ENCODE assay signal across 27 mouse cellular contexts in the genomic region with DNA sequence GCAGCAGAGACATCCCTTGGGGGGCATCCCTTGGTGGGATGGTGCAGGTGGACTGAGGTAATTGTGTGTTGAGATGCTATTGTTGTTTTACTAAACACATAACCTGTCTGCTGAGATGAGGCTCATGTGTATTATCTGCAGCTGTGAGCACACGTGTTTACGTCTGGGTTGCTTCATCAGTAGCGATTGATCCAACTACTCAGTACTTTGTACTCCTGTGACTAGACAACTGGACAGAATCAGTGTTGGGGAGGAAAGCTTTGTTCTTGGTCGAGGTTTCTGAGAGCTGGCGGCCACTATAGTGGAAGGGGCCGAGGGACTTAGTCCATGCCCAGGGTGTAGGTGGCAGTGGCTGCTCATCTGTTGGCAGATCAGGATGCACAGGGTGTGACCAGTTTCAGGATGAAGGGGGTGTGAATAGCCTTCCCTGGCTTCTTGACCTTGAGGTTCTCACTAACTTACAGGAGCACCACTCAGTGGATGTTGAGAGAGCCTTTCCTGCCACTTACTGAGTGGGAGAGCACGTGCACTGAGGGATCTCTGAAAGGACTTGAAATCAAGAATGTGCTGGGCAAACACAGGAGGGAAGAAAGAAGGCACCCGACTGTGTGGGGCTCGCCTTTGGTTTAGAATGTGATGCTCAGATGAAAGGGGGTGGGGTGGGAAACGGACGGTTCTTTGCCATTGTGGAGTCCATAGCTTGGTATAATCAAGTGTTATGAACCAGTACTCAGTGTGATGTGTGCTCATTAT.
DNase-seq lines count a peak whose midpoint lies in the region; ATAC-seq and TF ChIP-seq lines count a peak whose summit lies in the region.
"Had no signal": no experiment of that assay in that cellular context is flagged by ENCODE, and none has a peak within 500 bp of the region (broad histone marks: within the 10 kb centered on the region; RNA-seq: fewer than 3 reads in every experiment).

No protein-coding gene starts in this region.

- H3K9me3 ChIP-seq in liver, embryonic 12.5 days (replicated peaks): no peaks in the 10 kb centered on the region
- no peaks in the 10 kb centered on the region for H3K9me3 ChIP-seq in lung, embryonic 14.5 days (ENCODE audit: low read depth, low read length)
- H3K9me3 ChIP-seq in lung, postnatal 0 days (ENCODE audit: low read length): no peaks in the 10 kb centered on the region
- no peaks in the 10 kb centered on the region for H3K9me3 ChIP-seq in liver, postnatal 0 days (ENCODE audit: low read length)
- H3K9me3 ChIP-seq: forebrain, embryonic 10.5 days; forebrain, embryonic 13.5 days; heart, embryonic 10.5 days; heart, embryonic 13.5 days had no signal

- TF ChIP-seq POLR2A in liver, adult 2 months (IDR thresholded peaks at IDR 0.05; ENCODE audit: extremely low read depth, insufficient read depth, low read length): no peak
- TF ChIP-seq POLR2A in lung, adult 2 months (IDR thresholded peaks at IDR 0.05; ENCODE audit: borderline replicate concordance, extremely low read depth, low read depth, low read length): no peak

- peaks cover 19% of the 10 kb centered on the region; the same call in 1 of the 2 replicates for H3K79me2 ChIP-seq in liver, adult 2 months (ENCODE audit: control insufficient read depth, insufficient read depth, low read length)

- H3K27ac ChIP-seq in liver, adult 2 months (replicated peaks; ENCODE audit: insufficient read depth, low read depth, low read length): peak overlapping the region; percentile 63
- H3K27ac ChIP-seq in liver, embryonic 12.5 days: no peak overlapping the region
- H3K27ac ChIP-seq in lung, embryonic 14.5 days (ENCODE audit: low read depth): no peak overlapping the region
- H3K27ac ChIP-seq in lung, postnatal 0 days (ENCODE audit: low read length): no peak overlapping the region
- H3K27ac ChIP-seq in liver, postnatal 0 days (ENCODE audit: low read depth): 0 out of 2 replicates have a peak overlapping the region, but pooled peaks have one; percentile 29
- H3K27ac ChIP-seq: forebrain, embryonic 10.5 days; forebrain, embryonic 13.5 days; heart, adult 2 months; heart, embryonic 10.5 days; heart, embryonic 13.5 days; hindbrain, embryonic 14.5 days had no signal

- no peak for ATAC-seq in liver, embryonic 12.5 days
- ATAC-seq in lung, embryonic 14.5 days (ENCODE audit: insufficient read depth): 0 out of 2 replicates have a peak, but pooled peaks have one; percentile 3
- ATAC-seq in lung, postnatal 0 days: peak; percentile 78
- ATAC-seq in liver, postnatal 0 days: peak; percentile 89
- ATAC-seq: forebrain, embryonic 13.5 days; forebrain, embryonic 16.5 days; Patski had no signal

- no peak overlapping the region for H3K4me2 ChIP-seq in liver, embryonic 12.5 days
- H3K4me2 ChIP-seq in lung, embryonic 14.5 days: no peak overlapping the region
- no peak overlapping the region for H3K4me2 ChIP-seq in lung, postnatal 0 days (replicated peaks; ENCODE audit: low read depth, low read length)
- H3K4me2 ChIP-seq in liver, postnatal 0 days (ENCODE audit: low read depth, low read length): no peak overlapping the region
- H3K4me2 ChIP-seq: forebrain, embryonic 13.5 days; heart, embryonic 13.5 days; hindbrain, embryonic 14.5 days had no signal

- no peak overlapping the region for H3K4me3 ChIP-seq in liver, adult 2 months (ENCODE audit: insufficient read depth, low read depth, low read length)
- H3K4me3 ChIP-seq in liver, embryonic 12.5 days: no peak overlapping the region
- H3K4me3 ChIP-seq in lung, embryonic 14.5 days (ENCODE audit: low read depth, low read length): no peak overlapping the region
- no peak overlapping the region for H3K4me3 ChIP-seq in lung, postnatal 0 days (ENCODE audit: low read depth, low read length)
- no peak overlapping the region for H3K4me3 ChIP-seq in lung, adult 2 months (replicated peaks; ENCODE audit: extremely low read depth, low read depth, low read length)
- H3K4me3 ChIP-seq in liver, postnatal 0 days (ENCODE audit: low read depth, low read length): no peak overlapping the region
- H3K4me3 ChIP-seq: forebrain, embryonic 10.5 days; forebrain, embryonic 13.5 days; heart, adult 2 months; heart, embryonic 10.5 days; heart, embryonic 13.5 days had no signal

- no peak for TF ChIP-seq CTCF in liver, adult 2 months (IDR thresholded peaks at IDR 0.05; ENCODE audit: low read depth, low read length)
- TF ChIP-seq CTCF in lung, embryonic 14.5 days (IDR thresholded peaks at IDR 0.05; ENCODE audit: low read depth): no peak
- TF ChIP-seq CTCF in lung, postnatal 0 days (IDR thresholded peaks at IDR 0.05): no peak
- no peak for TF ChIP-seq CTCF in lung, adult 2 months (IDR thresholded peaks at IDR 0.05; ENCODE audit: insufficient read depth, low read length)
- no peak for TF ChIP-seq CTCF in liver, postnatal 0 days (IDR thresholded peaks at IDR 0.05; ENCODE audit: low read depth)

- H3K9ac ChIP-seq in liver, adult 2 months (ENCODE audit: low read depth, low read length): no peak overlapping the region
- no peak overlapping the region for H3K9ac ChIP-seq in liver, embryonic 12.5 days
- no peak overlapping the region for H3K9ac ChIP-seq in lung, embryonic 14.5 days
- H3K9ac ChIP-seq in lung, postnatal 0 days (replicated peaks; ENCODE audit: low read depth): no peak overlapping the region
- no peak overlapping the region for H3K9ac ChIP-seq in liver, postnatal 0 days (replicated peaks)
- H3K9ac ChIP-seq: forebrain, embryonic 13.5 days; heart, embryonic 13.5 days; hindbrain, embryonic 14.5 days had no signal

- DNase-seq in liver, adult 2 months (ENCODE audit: extremely low read depth, low read depth, low spot score): peak; percentile 92
- DNase-seq in lung, embryonic 14.5 days: peak; percentile 40
- DNase-seq in lung, postnatal 4 days: no peak
- peak; percentile 58 for DNase-seq in lung, postnatal 0 days (ENCODE audit: low spot score)
- DNase-seq in lung, adult 2 months: no peak
- DNase-seq in liver, postnatal 0 days: no peak
- no peak for DNase-seq in embryo, embryonic 11 days
- DNase-seq: adrenal gland, adult 2 months; adrenal gland, postnatal 14 days; cerebellum, adult 11 months; cerebellum, adult 2 months; cerebellum, adult 9-11 months; cerebellum, postnatal 25 days; gastrocnemius, postnatal 10 days; gastrocnemius, postnatal 36 days; heart, adult 2 months; heart, postnatal 14 days; heart, postnatal 4 days had no signal

- 43% methylated on average over 11 of the region's 11 CpGs for WGBS in liver, adult 2 months
- WGBS in liver, embryonic 12.5 days (ENCODE audit: insufficient replicate concordance): 57% methylated on average over 11 of the region's 11 CpGs
- 61% methylated on average over 11 of the region's 11 CpGs for WGBS in lung, embryonic 14.5 days
- 64% methylated on average over 11 of the region's 11 CpGs for WGBS in lung, postnatal 0 days
- 71% methylated on average over 11 of the region's 11 CpGs for WGBS in lung, adult 2 months
- WGBS in liver, postnatal 0 days (ENCODE audit: insufficient replicate concordance): 50% methylated on average over 11 of the region's 11 CpGs

- peaks cover 15% of the 10 kb centered on the region for H3K4me1 ChIP-seq in liver, adult 2 months (ENCODE audit: control insufficient read depth, insufficient read depth, low read length)
- H3K4me1 ChIP-seq in liver, embryonic 12.5 days: 0 out of 2 replicates have a peak, but pooled peaks cover 12% of the 10 kb centered on the region
- peaks cover 13% of the 10 kb centered on the region; the same call in 1 of the 2 replicates for H3K4me1 ChIP-seq in lung, embryonic 14.5 days (ENCODE audit: insufficient read depth)
- no peaks in the 10 kb centered on the region; the same call in none of the 2 replicates for H3K4me1 ChIP-seq in lung, postnatal 0 days (ENCODE audit: insufficient read depth, low read depth, low read length)
- H3K4me1 ChIP-seq in lung, adult 2 months (ENCODE audit: control insufficient read depth, insufficient read depth, low read length): peaks cover 11% of the 10 kb centered on the region
- peaks cover 8% of the 10 kb centered on the region for H3K4me1 ChIP-seq in liver, postnatal 0 days (ENCODE audit: insufficient read depth)

- H3K27me3 ChIP-seq in liver, adult 2 months (ENCODE audit: control insufficient read depth, insufficient read depth, low read length): no peaks in the 10 kb centered on the region
- H3K27me3 ChIP-seq in liver, embryonic 12.5 days (replicated peaks): no peaks in the 10 kb centered on the region
- no peaks in the 10 kb centered on the region for H3K27me3 ChIP-seq in lung, embryonic 14.5 days (ENCODE audit: insufficient read depth, low read length)
- no peaks in the 10 kb centered on the region for H3K27me3 ChIP-seq in lung, postnatal 0 days (replicated peaks; ENCODE audit: insufficient read depth, low read length)
- no peaks in the 10 kb centered on the region for H3K27me3 ChIP-seq in liver, postnatal 0 days (ENCODE audit: insufficient read depth, low read length)
- H3K27me3 ChIP-seq: heart, embryonic 13.5 days; Patski had no signal

- 0 out of 2 replicates have a peak, but pooled peaks have one; percentile 31 for TF ChIP-seq EP300 in lung, postnatal 0 days (IDR thresholded peaks at IDR 0.05)
- no peak for TF ChIP-seq EP300 in liver, postnatal 0 days (IDR thresholded peaks at IDR 0.05; ENCODE audit: low read depth)

- no peaks in the 10 kb centered on the region for H3K36me3 ChIP-seq in liver, adult 2 months (ENCODE audit: control insufficient read depth, insufficient read depth, low read length)
- H3K36me3 ChIP-seq in liver, embryonic 12.5 days: no peaks in the 10 kb centered on the region
- no peaks in the 10 kb centered on the region for H3K36me3 ChIP-seq in lung, embryonic 14.5 days (ENCODE audit: insufficient read depth)
- no peaks in the 10 kb centered on the region for H3K36me3 ChIP-seq in lung, postnatal 0 days (ENCODE audit: insufficient read depth, low read length)
- no peaks in the 10 kb centered on the region for H3K36me3 ChIP-seq in liver, postnatal 0 days (replicated peaks; ENCODE audit: insufficient read depth, low read length)
- H3K36me3 ChIP-seq: G1E; heart, embryonic 10.5 days; heart, embryonic 13.5 days had no signal

Comparison
In these comparisons a context has a peak if more than half of its experiments do, and no peak if none do; other contexts are left out.
1. DNase-seq: peak in liver, adult 2 months (single experiment), lung, embryonic 14.5 days (single experiment) and lung, postnatal 0 days (single experiment); none in lung, postnatal 4 days (0 of 2), lung, adult 2 months (single experiment), liver, postnatal 0 days (single experiment) and embryo, embryonic 11 days (single experiment).
2. H3K27ac ChIP-seq: peak in liver, adult 2 months (single experiment) and liver, postnatal 0 days (single experiment); none in liver, embryonic 12.5 days (single experiment), lung, embryonic 14.5 days (single experiment) and lung, postnatal 0 days (single experiment).